Mouse (Mus musculus) neutrophil, adult 5-6 weeks (primary cell): ENCODE results near the gene Ssh2. TPM values are rescaled to one million over a fixed set of nuclear protein-coding genes. Genes with fewer than 3 reads are reported as not detected.

Source experiments
- total RNA-seq: library from RNA; stranded (forward); fragments of 200-1000 nt; gene quantifications from 2 replicates; pipeline ENCODE4 v1.2.3, GENCODE M21; 2017

Gene Ssh2
- total RNA-seq, 1 experiment from 2014 or later, result 463 TPM

Other genes with a start within 250 kb of the Ssh2 start
- 4.4 and 5.2 TPM in 2 replicates for gene Slc6a4, start 217.7 kb upstream of the Ssh2 start, total RNA-seq
- gene Nsrp1, start 137.9 kb upstream of the Ssh2 start, total RNA-seq, result 40.1 and 57.0 TPM in 2 replicates
- 3.4 and 5.0 TPM in 2 replicates for gene Efcab5, start 27.3 kb upstream of the Ssh2 start, total RNA-seq
- gene Coro6, start 246.1 kb downstream of the Ssh2 start, total RNA-seq, result 0.37 and 0.70 TPM in 2 replicates